Comparison of ENCODE assay signal across 20 mouse cellular contexts in the genomic region with DNA sequence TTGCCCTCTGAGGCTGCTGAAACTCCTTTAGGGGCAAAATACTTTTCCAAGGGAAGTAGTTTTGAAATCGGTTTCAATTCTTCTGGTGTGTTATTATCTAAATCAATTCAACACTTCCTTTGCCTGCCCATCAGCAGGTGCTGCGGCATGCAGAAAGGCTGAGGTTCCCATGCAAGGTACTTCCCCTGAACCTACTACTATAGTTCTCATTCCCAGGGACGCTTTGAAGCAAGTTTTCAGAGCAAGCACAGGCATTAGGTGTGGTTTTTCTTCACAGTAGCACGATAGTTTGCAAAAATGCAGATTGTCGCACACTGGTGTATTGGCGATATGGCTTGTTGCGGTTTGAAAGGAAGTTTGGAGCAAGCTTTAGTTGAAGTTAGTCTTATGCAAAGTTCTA.
A peak's percentile ranks its signal among the peaks of the same experiment; 100 is the strongest.
DNase-seq lines count a peak whose midpoint lies in the region; ATAC-seq lines count a peak whose summit lies in the region.
"Had no signal": no experiment of that assay in that cellular context is flagged by ENCODE, and none has a peak within 500 bp of the region (broad histone marks: within the 10 kb centered on the region; RNA-seq: fewer than 3 reads in every experiment).

No protein-coding gene starts in this region.

- no peaks in the 10 kb centered on the region for H3K27me3 ChIP-seq in kidney, embryonic 14.5 days (ENCODE audit: control insufficient read depth, insufficient read depth, low read length)
- H3K27me3 ChIP-seq: heart, embryonic 12.5 days; neural tube, embryonic 13.5 days had no signal

- no peaks in the 10 kb centered on the region for H3K9me3 ChIP-seq in kidney, embryonic 14.5 days (ENCODE audit: control insufficient read depth, low read length)
- H3K9me3 ChIP-seq: heart, embryonic 12.5 days; neural tube, embryonic 13.5 days had no signal

- peak; percentile 19 for DNase-seq in heart, adult 11 months
- no peak for DNase-seq in heart, postnatal 14 days
- peak; percentile 43 for DNase-seq in thymus, postnatal 0 days (ENCODE audit: low spot score)
- no peak for DNase-seq in cerebellum, adult 11 months
- no peak for DNase-seq in kidney, adult 11 months
- DNase-seq in left cerebral cortex, postnatal 4 days: no peak
- DNase-seq: adrenal gland, adult 2 months; cerebellum, adult 9-11 months; embryo, embryonic 11 days; liver had no signal

- ATAC-seq in inflammation-experienced regulatory T-cells, adult 6 months: peak; percentile 94
- ATAC-seq in kidney, embryonic 14.5 days (ENCODE audit: low FRiP score, low TSS enrichment): no peak
- ATAC-seq: forebrain, embryonic 16.5 days; intestine, postnatal 0 days; lung, postnatal 0 days had no signal

- H3K9ac ChIP-seq in kidney, embryonic 14.5 days (ENCODE audit: low read depth, low read length): no peak overlapping the region
- H3K9ac ChIP-seq: heart, embryonic 12.5 days; hindbrain, embryonic 14.5 days; neural tube, embryonic 13.5 days had no signal

- H3K36me3 ChIP-seq in kidney, embryonic 14.5 days (ENCODE audit: control insufficient read depth, insufficient read depth, low read length): no peaks in the 10 kb centered on the region
- H3K36me3 ChIP-seq: heart, embryonic 12.5 days; neural tube, embryonic 13.5 days had no signal

- intact Hi-C loops in heart, postnatal 14 days (cut with DNase I): no loop called here
- intact Hi-C loops in left cerebral cortex, postnatal 4 days (cut with DNase I): no loop called here

- WGBS in kidney, embryonic 14.5 days: 87% methylated on average over 7 of the region's 7 CpGs

- no peak overlapping the region for H3K4me2 ChIP-seq in kidney, embryonic 14.5 days (replicated peaks; ENCODE audit: low read depth, low read length)
- H3K4me2 ChIP-seq: heart, embryonic 12.5 days; hindbrain, embryonic 14.5 days; neural tube, embryonic 13.5 days had no signal

- H3K4me3 ChIP-seq in kidney, embryonic 14.5 days (ENCODE audit: low read length): no peak overlapping the region
- H3K4me3 ChIP-seq: heart, embryonic 12.5 days; layer of hippocampus, adult 2 months; neural tube, embryonic 13.5 days had no signal

- H3K27ac ChIP-seq in kidney, embryonic 14.5 days (ENCODE audit: low read depth, low read length): no peak overlapping the region
- H3K27ac ChIP-seq: hindbrain, embryonic 14.5 days; kidney, postnatal 0 days; layer of hippocampus, adult 2 months; neural tube, embryonic 13.5 days had no signal

- no peaks in the 10 kb centered on the region for H3K4me1 ChIP-seq in kidney, embryonic 14.5 days (ENCODE audit: control insufficient read depth, insufficient read depth, low read length)
- H3K4me1 ChIP-seq: heart, embryonic 12.5 days; neural tube, embryonic 13.5 days had no signal

Comparison
In these comparisons a context has a peak if more than half of its experiments do, and no peak if none do; other contexts are left out.
1. DNase-seq: peak in heart, adult 11 months (single experiment) and thymus, postnatal 0 days (single experiment); none in heart, postnatal 14 days (0 of 2), cerebellum, adult 11 months (single experiment), kidney, adult 11 months (single experiment) and left cerebral cortex, postnatal 4 days (single experiment).